Mouse (Mus musculus): ENCODE data around the gene Cacna2d1.

DNA sequence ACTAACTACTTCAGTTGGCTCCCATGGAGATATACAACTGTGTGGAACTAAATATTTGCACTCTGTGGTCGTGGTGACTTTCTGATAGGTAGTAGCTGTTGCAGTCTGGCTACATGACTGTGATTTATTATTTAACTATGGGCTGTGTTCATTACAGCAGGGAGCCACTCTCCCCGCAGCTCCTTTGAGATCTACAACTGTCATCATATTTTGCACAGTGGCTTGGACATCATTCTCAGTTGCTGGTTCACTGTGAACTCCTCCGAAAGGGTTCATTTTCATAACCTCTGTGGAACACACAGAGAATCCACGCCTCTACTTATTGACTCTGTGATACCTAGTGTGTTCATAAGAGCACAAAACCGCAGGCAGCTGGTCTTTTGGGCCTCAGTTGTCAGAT, 128.3 kb downstream of the Cacna2d1 start:
- TF ChIP-seq CTCF (IDR thresholded peaks at IDR 0.05; ENCODE audit: borderline replicate concordance, control insufficient read depth, extremely low read depth, insufficient read depth, low read length, poor library complexity) (no peak), POLR2A (IDR thresholded peaks at IDR 0.05; ENCODE audit: control insufficient read depth, extremely low read depth, insufficient read depth, low read length, poor library complexity) (no peak)

All from thymus, adult 2 months (tissue).